Mouse (Mus musculus) olfactory bulb, adult 2 months (tissue): ENCODE measurements at regions not wholly inside any gene's neighbourhood (a gene's known extent, or its start where the extent isn't known, plus 50 kb on each side); places are given as distances from the start of the nearest gene placed in this dataset.

ENCODE experiments used
- CTCF ChIP-seq: fragments of 200-500 bp; IDR thresholded peaks from 2 replicates; pipeline ENCODE4 v1.5.1; 2012; ENCODE audit warnings: low read depth, mild to moderate bottlenecking, low read length, moderate library complexity; ENCODE audit not compliant: insufficient read depth
- POLR2A ChIP-seq: fragments of 200-500 bp; IDR thresholded peaks from 2 replicates; pipeline ENCODE4 v1.6.1; 2012; ENCODE audit warnings: mild to moderate bottlenecking, low read depth, low read length, moderate library complexity; ENCODE audit not compliant: insufficient read depth

- no peak for TF ChIP-seq CTCF
- TF ChIP-seq POLR2A: no peak
Measured at GRCm38 (mm10) chr4:12642525-12642928, 470.7 kb upstream of the Fam92a start.
